Mouse (Mus musculus) hindbrain, postnatal 0 days (tissue): ENCODE measurements around the gene Tk1. TPM values are rescaled to one million over a fixed set of nuclear protein-coding genes. Genes with fewer than 3 reads are reported as not detected.
"Not testable (repeated sequence)": the region's sequence is repeated elsewhere in the genome, so short reads cannot be mapped to it uniquely, and the experiment has no call there.

ENCODE experiments used
- ATAC-seq: fragments of 200-750 bp; cut with Nextera tagmentation; 2 replicates; pipeline ENCODE4 v1.8.0; 2017; ENCODE audit warnings: mild to moderate bottlenecking, moderate TSS enrichment, moderate library complexity
- DNase-seq: peaks from one replicate; pipeline ENCODE4 v3.0.0-alpha.2; 2015; ENCODE audit warnings: low spot score
- H3K27ac ChIP-seq: fragments of 300-500 bp; sonication (generic); 2 replicates; pipeline ENCODE4 v1.5.1; 2014; ENCODE audit warnings: mild to moderate bottlenecking
- H3K27me3 ChIP-seq: fragments of 300-500 bp; sonication (generic); 2 replicates; pipeline ENCODE4 v1.6.1; 2014; ENCODE audit warnings: low read length, mixed read lengths; ENCODE audit not compliant: insufficient read depth
- H3K36me3 ChIP-seq: fragments of 300-500 bp; sonication (generic); 2 replicates; pipeline ENCODE4 v1.6.1; 2014; ENCODE audit warnings: low read length, mixed read lengths; ENCODE audit not compliant: insufficient read depth
- H3K4me1 ChIP-seq: fragments of 300-500 bp; sonication (generic); 2 replicates; pipeline ENCODE4 v1.6.1; 2014; ENCODE audit warnings: antibody characterized with exemption, low read length, mixed read lengths; ENCODE audit not compliant: insufficient read depth
- H3K4me2 ChIP-seq: fragments of 300-500 bp; sonication (generic); 2 replicates; pipeline ENCODE4 v1.6.1; 2014; ENCODE audit warnings: low read depth, mild to moderate bottlenecking, low read length, moderate library complexity, mixed read lengths
- H3K4me3 ChIP-seq: fragments of 300-500 bp; sonication (generic); 2 replicates; pipeline ENCODE4 v1.5.1; 2014; ENCODE audit warnings: low read length
- H3K9ac ChIP-seq: fragments of 300-500 bp; sonication (generic); replicated peaks from 2 replicates; pipeline ENCODE4 v1.6.1; 2014; ENCODE audit warnings: mild to moderate bottlenecking, low read length, moderate library complexity, mixed read lengths
- H3K9me3 ChIP-seq: fragments of 300-500 bp; sonication (generic); 2 replicates; pipeline ENCODE4 v1.6.1; 2016; ENCODE audit warnings: low read length, mixed read lengths
- CTCF ChIP-seq: IDR thresholded peaks from 2 replicates; pipeline ENCODE4 v1.5.1; 2016; ENCODE audit warnings: antibody characterized with exemption, control low read depth, low read depth
- WGBS: fragments of 180-500 bp; shearing (Covaris S2); extraction: QIAGEN DNeasy Blood & Tissue Kit; methylation state at CpG from one replicate; pipeline ENCODE4 v1.1.7; 2014; 5-methylcytosine and 5-hydroxymethylcytosine counted together
- polyA plus RNA-seq: library from polyadenylated mRNA; unstranded; fragments of >200 nt; fragmentation: Nextera tagmentation; extraction: Ambion mirVana; gene quantifications from 2 replicates; pipeline ENCODE4 v1.2.1, GENCODE M21; 2015
- total RNA-seq: library from RNA; depleted of rRNA; stranded (reverse); fragments of >200 nt; gene quantifications from 2 replicates; pipeline ENCODE4 v1.2.3, GENCODE M21; 2014

Gene Tk1
- total and polyA plus RNA-seq, 2 experiments from 2014 or later, result 21.2 to 26.1 TPM

DNA sequence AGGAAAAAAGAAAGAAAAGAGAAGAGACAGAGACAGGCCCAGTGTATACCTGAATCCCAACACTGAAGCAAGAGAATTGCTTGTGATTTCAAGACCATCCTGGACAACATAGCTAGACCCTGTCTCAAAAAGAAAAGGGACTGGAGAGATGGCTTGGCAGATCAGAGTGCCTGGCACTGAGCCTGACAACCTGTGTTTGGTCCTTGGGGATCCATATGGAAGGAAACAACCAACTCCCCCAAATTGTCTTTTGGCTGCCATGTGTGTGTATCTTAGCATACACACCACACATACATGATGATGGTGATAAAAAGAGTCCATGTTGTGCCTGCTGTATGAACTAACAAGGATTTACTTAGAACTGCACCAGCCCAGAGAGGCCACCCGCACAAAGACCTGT, 13.1 kb upstream of the Tk1 start:
- Histone ChIP-seq H3K36me3 (no peaks in the 10 kb centered on the region), H3K4me2 (no peak overlapping the region), H3K4me1 (no peaks in the 10 kb centered on the region), H3K27ac (no peak overlapping the region), H3K9ac (no peak overlapping the region), H3K9me3 (no peaks in the 10 kb centered on the region), H3K4me3 (no peak overlapping the region), H3K27me3 (no peaks in the 10 kb centered on the region)
- ATAC-seq, result no peak
- no peak for DNase-seq
- no peak for TF ChIP-seq CTCF
- 87% methylated on average over 1 of the region's 1 CpGs for WGBS

DNA sequence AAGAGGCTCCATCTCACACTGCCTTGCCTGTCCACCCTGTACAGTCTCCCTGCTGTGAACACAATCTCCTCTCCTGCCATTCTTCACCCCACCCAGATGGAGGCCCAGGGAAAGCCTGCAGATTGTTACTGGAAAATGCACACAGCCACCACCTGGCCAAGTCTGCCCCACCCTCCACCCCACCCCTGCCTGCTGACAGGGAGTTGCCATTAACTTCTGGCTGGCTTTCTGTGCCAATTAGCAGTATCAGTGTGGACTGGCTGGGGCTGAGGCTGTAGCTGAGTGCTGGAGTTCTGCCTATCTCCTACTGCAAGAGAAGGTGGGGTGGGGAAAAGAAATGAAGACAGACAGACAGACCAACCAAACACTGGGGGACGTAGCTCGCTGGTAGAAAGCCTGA, 12.7 kb upstream of the Tk1 start:
- DNase-seq (no peak), ATAC-seq (no peak)
- WGBS, result 74% methylated on average over 2 of the region's 2 CpGs
- TF ChIP-seq CTCF, result no peak
- H3K9me3 ChIP-seq, result no peaks in the 10 kb centered on the region
- H3K27me3 ChIP-seq, result no peaks in the 10 kb centered on the region
- no peak overlapping the region for H3K4me3 ChIP-seq
- no peak overlapping the region for H3K27ac ChIP-seq
- no peaks in the 10 kb centered on the region for H3K4me1 ChIP-seq
- H3K9ac ChIP-seq, result no peak overlapping the region
- no peak overlapping the region for H3K4me2 ChIP-seq
- H3K36me3 ChIP-seq, result no peaks in the 10 kb centered on the region

DNA sequence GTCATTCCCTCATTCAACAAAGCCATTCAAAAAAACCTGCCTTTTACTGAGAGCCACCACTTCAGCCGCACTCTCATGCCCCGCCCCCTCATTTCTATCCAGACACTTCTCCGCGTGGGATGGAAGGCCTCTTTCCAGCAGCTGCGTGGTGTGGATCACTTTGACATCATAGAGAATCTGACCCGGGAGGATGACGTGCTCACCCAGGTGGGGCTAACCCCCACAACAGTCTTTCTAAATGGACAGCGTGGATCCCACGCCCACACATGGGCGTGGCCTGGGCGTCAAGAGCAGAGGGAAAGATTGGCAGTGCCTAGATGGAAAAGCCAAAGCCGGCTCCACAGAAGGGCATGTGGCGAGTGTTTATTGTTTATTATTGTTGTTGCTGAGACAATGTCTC, 10.4 kb upstream of the Tk1 start:
- Histone ChIP-seq H3K9ac (no peak overlapping the region), H3K9me3 (no peaks in the 10 kb centered on the region), H3K27me3 (no peaks in the 10 kb centered on the region), H3K27ac (no peak overlapping the region), H3K4me1 (no peaks in the 10 kb centered on the region), H3K4me3 (no peak overlapping the region), H3K36me3 (no peaks in the 10 kb centered on the region), H3K4me2 (peak overlapping the region; percentile 39)
- no peak for TF ChIP-seq CTCF
- DNase-seq, result peak; percentile 39
- ATAC-seq, result peak; percentile 46; the same call in 1 of the 2 replicates
- 25% methylated on average over 13 of the region's 13 CpGs for WGBS

DNA sequence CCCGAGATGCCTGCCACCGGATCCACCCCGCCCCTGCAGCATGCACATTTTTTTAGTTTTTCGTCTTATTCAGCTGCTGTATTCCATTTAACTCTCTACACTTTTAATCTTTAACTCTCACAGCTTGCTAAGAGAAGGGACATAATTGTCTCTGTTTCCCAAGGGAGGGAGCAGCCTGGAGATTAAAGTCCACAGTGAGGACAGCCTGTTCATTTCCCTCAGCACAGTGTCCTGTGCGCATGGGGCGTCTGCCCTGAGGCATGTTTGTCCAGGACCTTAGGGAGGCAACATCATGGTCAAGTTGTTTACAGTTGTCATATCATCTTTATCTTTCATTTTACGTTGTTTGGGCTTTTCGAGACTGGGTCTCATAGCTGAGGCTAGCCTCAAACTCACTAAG, 8.2 kb upstream of the Tk1 start:
- Histone ChIP-seq H3K4me1 (peaks cover 3% of the 10 kb centered on the region; the same call in 1 of the 2 replicates), H3K27me3 (no peaks in the 10 kb centered on the region), H3K4me3 (no peak overlapping the region), H3K9me3 (no peaks in the 10 kb centered on the region), H3K4me2 (no peak overlapping the region), H3K36me3 (no peaks in the 10 kb centered on the region), H3K27ac (no peak overlapping the region), H3K9ac (no peak overlapping the region)
- WGBS, result 92% methylated on average over 8 of the region's 8 CpGs
- DNase-seq, result no peak
- no peak for ATAC-seq
- TF ChIP-seq CTCF, result no peak

DNA sequence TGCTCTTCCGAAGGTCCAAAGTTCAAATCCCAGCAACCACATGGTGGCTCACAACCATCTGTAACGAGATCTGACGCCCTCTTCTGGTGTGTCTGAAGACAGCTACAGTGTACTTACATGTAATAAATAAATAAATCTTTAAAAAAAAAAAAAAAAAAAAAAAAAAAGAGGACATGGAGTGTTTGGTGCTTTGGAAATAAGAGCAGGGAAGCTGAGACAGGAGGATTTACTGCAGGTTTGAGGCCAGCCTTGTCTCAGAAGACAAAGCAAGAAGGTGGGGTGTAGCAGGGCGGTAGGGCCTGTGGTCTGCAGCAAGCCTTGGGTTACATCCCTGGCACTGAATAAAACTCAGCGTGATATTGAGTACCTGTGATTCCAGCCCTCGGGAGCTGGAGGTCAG, 7.6 kb upstream of the Tk1 start:
- H3K4me3 ChIP-seq, H3K36me3 ChIP-seq, H3K9ac ChIP-seq, DNase-seq, H3K27ac ChIP-seq, H3K9me3 ChIP-seq, ATAC-seq, H3K4me1 ChIP-seq, H3K27me3 ChIP-seq, H3K4me2 ChIP-seq: not testable (repeated sequence)
- WGBS, result 94% methylated on average over 4 of the region's 6 CpGs

DNA sequence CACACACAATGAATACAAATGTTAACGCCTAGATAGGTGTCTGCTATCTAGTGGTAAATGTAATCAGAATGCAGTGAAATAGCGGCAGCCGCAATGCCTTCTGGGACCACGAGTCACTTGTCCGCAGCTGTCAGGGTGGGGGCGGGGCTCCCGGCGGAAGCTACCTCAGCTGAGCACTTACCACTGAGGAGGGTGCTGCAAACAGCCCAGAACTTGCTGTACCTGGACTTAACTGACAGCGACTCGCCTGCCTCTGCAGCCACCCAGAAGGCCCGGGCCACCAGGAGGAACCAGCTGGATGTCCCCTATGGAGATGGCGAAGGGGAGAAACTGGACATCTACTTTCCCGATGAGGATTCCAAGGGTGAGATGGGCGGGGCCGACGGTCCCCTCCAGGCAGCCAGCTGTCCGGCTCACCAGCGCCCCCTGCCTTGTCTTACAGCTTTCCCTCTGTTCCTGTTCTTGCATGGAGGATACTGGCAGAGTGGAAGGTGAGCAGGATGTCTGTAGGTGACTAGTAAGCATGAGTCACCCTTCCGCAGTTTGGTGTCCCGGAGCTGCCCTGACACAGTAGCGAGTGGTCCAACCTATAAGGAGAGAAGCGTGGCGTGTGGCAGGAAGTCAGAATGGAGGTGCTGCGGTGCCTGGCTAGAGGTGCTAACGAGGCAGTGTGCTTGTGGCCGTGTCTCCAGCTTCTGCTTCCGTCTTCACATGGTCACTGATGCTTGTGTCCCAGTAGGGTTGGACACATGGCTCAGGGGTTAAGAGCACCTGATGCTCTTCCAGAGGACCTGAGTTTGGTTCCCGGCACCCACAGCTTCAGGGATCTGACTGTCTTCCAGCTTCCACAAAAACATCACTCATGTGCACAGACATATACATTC, 6.4 kb upstream of the Tk1 start:
- DNase-seq, result peak; percentile 79
- TF ChIP-seq CTCF, result peak; percentile 79
- Histone ChIP-seq H3K36me3 (no peaks in the 10 kb centered on the region), H3K9me3 (no peaks in the 10 kb centered on the region), H3K4me1 (peaks cover 7% of the 10 kb centered on the region; the same call in 1 of the 2 replicates), H3K4me2 (peak overlapping the region; percentile 45), H3K9ac (peak overlapping the region; percentile 34; the same call in 1 of the 2 replicates), H3K4me3 (peak overlapping the region; percentile 21), H3K27ac (0 out of 2 replicates have a peak overlapping the region, but pooled peaks have one; percentile 22), H3K27me3 (no peaks in the 10 kb centered on the region)
- WGBS, result 17% methylated on average over 28 of the region's 28 CpGs
- peak; percentile 78 for ATAC-seq

DNA sequence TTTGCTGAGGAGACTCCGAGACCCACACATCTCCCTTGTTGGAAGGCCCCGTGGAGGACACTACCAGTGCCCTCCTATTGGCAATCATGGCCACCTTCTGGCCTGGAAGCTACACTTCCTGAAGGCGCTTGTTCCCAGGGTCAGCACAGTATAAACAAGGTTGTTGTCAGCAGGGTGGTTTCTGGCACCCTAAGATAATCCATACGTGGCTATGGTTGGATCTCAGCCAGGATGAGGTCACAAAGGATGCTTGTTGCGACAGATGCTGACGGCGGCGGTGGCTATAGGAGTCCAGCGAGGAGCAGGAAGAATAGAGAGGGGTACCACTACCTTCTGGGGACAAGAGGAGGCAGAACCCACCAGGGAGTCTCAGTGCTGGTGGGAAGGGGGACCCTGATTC, 4.5 kb upstream of the Tk1 start:
- 59% methylated on average over 9 of the region's 9 CpGs for WGBS
- TF ChIP-seq CTCF, result no peak
- Histone ChIP-seq H3K9me3 (no peaks in the 10 kb centered on the region), H3K27ac (no peak overlapping the region), H3K27me3 (no peaks in the 10 kb centered on the region), H3K9ac (no peak overlapping the region), H3K4me3 (no peak overlapping the region), H3K4me2 (no peak overlapping the region), H3K4me1 (peaks cover 11% of the 10 kb centered on the region), H3K36me3 (no peaks in the 10 kb centered on the region)
- DNase-seq (no peak), ATAC-seq (no peak)
